Mouse (Mus musculus) E14TG2a.4 (cell line): ENCODE results near the gene Ficd.

ENCODE experiments used
- CTCF ChIP-seq: conservative IDR thresholded peaks from 2 replicates; pipeline ENCODE4 v1.5.1; 2014; ENCODE audit warnings: low read length
- POU5F1 ChIP-seq: IDR thresholded peaks from 2 replicates; pipeline ENCODE4 v1.6.1; 2014; ENCODE audit warnings: low read length, borderline replicate concordance

DNA sequence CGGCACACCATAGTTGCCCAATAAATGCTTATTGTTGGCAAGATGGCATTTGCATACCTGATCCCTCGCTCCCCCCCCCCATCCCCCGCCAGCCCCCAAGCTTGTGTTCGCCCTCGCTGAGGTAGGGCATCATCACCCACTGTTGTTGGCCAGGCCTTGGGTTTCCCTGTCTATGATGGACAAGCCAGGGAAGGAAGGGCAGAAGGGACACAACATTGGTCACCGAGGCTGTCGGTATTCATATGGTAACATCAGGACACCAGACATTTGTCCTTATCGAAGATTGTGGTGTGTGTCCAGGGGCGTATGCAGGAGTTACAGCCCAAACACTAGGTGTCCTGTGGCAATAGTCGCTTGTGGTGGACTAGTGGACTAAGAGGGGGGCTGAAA lies 505 bp downstream of the Ficd start:
- TF ChIP-seq CTCF (no peak), POU5F1 (no peak)
